Mouse (Mus musculus) embryonic fibroblast, embryonic 13.5 days (primary cell): ENCODE data around the gene Epdr1. TPM values are rescaled to one million over a fixed set of nuclear protein-coding genes. Genes with fewer than 3 reads are reported as not detected.
"Not testable (repeated sequence)": the region's sequence is repeated elsewhere in the genome, so short reads cannot be mapped to it uniquely, and the experiment has no call there.

Source experiments
- H3K27ac ChIP-seq: 2 replicates; pipeline ENCODE4 v1.5.1; 2012; ENCODE audit warnings: low read length, control low read depth, inconsistent platforms; ENCODE audit not compliant: insufficient read depth
- H3K4me1 ChIP-seq: 2 replicates; pipeline ENCODE4 v1.6.1; 2011; ENCODE audit warnings: low read length; ENCODE audit not compliant: control insufficient read depth, insufficient read depth
- H3K4me3 ChIP-seq: 2 replicates; pipeline ENCODE4 v1.5.1; 2011; ENCODE audit warnings: mild to moderate bottlenecking, control low read depth, low read length; ENCODE audit not compliant: insufficient read depth
- CTCF ChIP-seq: IDR thresholded peaks from 2 replicates; pipeline ENCODE4 v1.5.1; 2011; ENCODE audit warnings: mild to moderate bottlenecking, control low read depth, low read length, moderate library complexity, borderline replicate concordance; ENCODE audit not compliant: insufficient read depth
- POLR2A ChIP-seq: IDR thresholded peaks from 2 replicates; pipeline ENCODE4 v1.6.1; 2011; ENCODE audit warnings: low read depth, mild to moderate bottlenecking, control low read depth, low read length, moderate library complexity
- polyA plus RNA-seq: library from polyadenylated mRNA; stranded (reverse); fragments of >200 nt; gene quantifications from 2 replicates; pipeline ENCODE4 v1.2.4, GENCODE M21; 2011; ENCODE audit warnings: low read depth; ENCODE audit not compliant: missing spikeins, insufficient read length

The Epdr1 gene
- polyA plus RNA-seq, 1 experiment, result 47.2 TPM

DNA sequence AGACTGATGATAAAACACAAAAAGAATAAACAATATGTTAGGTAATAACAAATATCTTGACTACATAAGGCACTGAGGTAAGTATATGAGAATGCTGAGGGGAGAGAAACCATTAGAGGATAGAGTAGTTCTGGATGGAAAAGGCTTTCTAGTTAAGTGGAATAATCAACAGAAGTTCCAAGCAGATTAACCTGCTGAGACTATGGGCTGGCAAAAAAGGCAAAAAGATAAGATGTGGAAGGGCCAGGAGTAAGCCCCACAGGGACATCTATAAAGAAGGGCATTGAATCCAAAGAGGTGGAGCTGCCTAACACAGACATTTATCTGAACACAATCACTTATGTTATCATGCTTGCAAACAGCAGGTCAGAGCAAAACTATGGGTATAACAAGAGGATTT, 11.6 kb downstream of the Epdr1 start:
- no peak overlapping the region for H3K27ac ChIP-seq
- no peaks in the 10 kb centered on the region for H3K4me1 ChIP-seq
- H3K4me3 ChIP-seq, result no peak overlapping the region
- TF ChIP-seq CTCF (no peak), POLR2A (no peak)

DNA sequence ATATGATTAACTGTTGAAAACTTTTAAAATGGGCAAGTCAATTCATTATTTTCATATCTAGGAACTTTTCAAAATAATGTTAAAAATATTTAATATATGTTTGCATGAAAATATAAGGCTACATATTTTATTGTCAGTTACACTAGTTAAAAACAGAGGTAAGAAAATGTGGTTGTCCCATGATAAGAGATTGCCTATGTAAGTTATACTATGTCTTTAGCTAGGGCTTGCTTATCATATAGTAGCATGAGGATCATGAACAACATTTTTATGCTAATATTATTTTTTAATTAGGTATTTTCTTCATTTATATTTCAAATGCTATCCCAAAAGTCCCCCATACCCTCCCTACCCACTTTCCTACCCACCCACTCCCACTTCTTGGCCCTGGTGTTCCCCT, 14.8 kb downstream of the Epdr1 start:
- no peak overlapping the region for H3K27ac ChIP-seq
- TF ChIP-seq POLR2A, result no peak
- TF ChIP-seq CTCF, result no peak
- H3K4me1 ChIP-seq, result no peaks in the 10 kb centered on the region
- H3K4me3 ChIP-seq, result no peak overlapping the region

DNA sequence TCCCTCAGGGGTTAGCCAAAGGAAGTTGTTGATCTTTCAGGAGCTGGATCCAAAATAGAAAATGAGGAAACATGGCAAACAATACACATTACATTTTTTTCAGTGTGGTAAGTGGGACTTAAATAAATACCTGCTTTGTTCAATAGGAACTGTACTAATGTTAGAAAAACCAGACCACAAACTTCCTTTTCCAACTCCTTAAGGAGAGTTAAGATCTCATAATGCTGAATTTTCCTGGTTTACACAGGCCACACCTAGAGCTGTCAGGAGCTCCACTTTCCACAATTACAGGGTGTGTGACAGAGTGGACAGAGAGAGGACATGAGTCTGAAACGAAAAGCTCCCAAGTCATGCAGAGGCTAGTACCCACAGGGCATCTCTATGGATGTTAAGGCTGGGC, 16.0 kb downstream of the Epdr1 start:
- Histone ChIP-seq H3K27ac (no peak overlapping the region), H3K4me1 (no peaks in the 10 kb centered on the region), H3K4me3 (no peak overlapping the region)
- TF ChIP-seq CTCF (no peak), POLR2A (no peak)

DNA sequence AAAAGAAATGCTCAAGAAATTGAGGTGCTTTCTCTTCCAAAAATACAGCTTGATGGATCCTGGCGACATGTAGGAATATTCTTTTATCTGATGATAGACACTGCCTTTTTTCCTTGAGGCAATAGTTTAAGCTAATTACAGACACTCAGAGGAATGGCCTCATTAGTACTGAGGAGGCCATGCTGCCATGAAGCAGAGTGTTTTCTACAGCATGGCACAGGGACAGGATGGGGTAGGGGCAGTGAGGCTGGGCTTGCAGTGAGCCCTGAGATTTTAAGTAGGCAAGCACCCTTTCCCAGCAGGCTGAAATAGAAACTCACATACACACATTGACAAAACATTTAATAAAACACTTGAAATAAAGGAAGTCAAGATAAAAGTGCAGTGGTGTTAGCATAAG, 17.2 kb downstream of the Epdr1 start:
- Histone ChIP-seq H3K4me1 (no peaks in the 10 kb centered on the region), H3K4me3 (no peak overlapping the region), H3K27ac (no peak overlapping the region)
- no peak for TF ChIP-seq POLR2A

DNA sequence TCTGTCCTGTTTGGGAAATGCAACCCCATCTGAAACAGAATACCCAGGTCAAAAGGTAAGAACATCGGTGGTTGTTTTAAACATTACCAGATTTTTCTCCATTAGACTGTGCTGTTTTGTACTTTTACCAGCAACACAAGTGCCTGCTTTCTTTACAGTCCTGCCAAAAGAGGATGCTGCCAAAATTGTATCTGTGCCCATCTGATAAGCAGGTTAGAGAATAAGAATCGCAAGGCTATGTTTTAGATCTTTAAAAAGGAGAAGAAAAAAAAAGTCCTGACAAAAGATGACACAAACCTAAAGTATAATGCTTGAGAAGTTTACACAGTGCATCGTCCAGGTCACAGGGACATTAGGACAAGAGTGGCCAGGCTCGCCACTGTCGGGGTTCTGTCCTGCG, 20.5 kb downstream of the Epdr1 start:
- Histone ChIP-seq H3K4me3 (no peak overlapping the region), H3K4me1 (no peaks in the 10 kb centered on the region), H3K27ac (no peak overlapping the region)
- TF ChIP-seq CTCF (no peak), POLR2A (no peak)

DNA sequence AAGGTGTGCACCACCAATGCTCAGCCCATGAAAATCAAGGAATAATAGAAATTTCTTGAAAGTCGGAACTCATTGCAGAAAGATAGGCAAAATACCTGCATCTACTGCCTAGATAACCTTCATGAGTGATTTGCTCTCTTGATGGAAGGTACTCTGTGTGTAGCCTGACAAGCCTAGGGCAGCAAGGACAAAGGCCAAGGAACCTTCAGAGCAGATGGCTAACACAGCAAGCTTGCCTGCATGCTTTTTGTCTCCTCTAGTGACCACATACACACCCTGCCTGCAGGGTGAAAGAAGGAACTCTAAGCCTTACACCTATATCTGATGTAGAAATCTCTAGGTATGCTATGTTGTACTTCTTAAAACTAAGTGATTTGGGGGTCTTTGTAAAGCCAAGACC, 24.6 kb downstream of the Epdr1 start:
- H3K4me1 ChIP-seq, result no peaks in the 10 kb centered on the region
- H3K4me3 ChIP-seq, result no peak overlapping the region
- no peak overlapping the region for H3K27ac ChIP-seq
- TF ChIP-seq CTCF (no peak), POLR2A (no peak)

DNA sequence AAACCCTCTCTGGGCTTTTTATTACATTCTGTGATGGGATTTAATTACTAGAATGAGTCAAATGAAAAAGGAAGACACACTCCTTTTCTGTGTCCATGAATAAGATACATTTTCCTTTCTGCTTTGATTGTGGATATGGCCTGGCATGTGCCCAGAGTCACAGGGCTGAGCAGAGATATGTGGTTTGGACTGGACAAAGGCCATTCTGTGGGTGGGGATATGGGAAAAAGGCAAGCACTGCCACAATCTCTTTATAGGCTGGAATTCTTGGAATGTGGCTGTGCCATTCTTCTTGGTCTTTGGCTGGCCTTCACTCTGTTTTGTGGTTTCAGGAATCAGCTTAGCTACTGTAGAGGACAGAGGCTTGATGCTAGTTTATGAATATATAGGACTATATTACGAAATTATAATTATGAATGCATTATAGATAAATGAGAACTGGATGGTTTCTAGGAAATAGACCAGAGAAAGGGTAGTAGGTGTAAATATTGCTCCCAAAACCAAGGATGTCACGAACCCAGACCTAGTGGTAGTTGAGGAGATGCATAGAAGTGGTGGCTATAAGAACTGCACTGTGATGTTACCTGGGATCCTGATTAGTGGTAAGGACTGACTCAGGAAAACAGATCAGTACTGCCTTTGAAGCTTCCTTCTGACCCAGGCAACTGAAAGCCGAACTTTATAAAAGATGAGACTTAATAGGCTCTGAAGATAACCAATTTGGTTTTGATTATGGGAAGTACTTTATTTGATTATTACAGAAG, 28.5 kb downstream of the Epdr1 start:
- H3K4me1 ChIP-seq, result no peaks in the 10 kb centered on the region
- no peak for TF ChIP-seq POLR2A
- TF ChIP-seq CTCF, result no peak
- no peak overlapping the region for H3K27ac ChIP-seq
- H3K4me3 ChIP-seq, result no peak overlapping the region

DNA sequence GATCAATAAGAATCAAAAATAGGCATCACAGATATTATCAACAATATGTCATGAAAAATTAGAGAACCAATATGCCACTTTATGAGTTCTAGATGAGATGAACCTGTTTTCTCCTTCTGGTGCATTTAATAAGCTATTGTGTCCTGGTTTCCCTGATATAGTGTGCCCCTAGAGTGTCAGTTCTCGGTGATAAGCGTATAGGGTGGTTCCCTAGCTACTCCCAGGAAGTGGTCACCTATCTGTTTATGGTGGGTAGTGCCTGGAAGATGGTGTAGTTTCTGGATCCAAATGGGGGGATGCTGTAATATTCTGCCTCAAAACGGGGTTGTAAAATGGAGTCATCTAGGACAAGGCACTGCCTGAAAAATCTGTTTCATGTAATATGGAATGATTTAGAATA, 43.8 kb downstream of the Epdr1 start:
- Histone ChIP-seq H3K27ac (no peak overlapping the region), H3K4me1 (no peaks in the 10 kb centered on the region), H3K4me3 (no peak overlapping the region)
- TF ChIP-seq CTCF (no peak), POLR2A (no peak)

DNA sequence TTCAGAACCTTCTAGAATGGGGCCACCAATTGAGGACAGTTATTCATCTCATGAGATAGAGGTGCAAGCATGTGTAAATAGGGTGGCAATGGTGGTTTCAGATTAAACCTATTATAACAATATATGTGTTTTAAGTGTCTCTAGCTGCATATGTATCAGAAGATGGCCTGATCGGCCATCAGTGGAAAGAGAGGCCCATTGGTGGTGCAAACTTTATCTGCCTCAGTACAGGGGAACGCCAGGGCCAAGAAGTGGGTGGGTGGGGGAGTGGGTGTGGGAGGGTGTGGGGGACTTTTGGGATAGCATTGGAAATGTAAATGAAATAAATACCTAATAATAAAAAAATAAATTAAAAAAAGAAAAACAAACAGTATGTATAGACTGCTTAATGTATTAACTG, 45.0 kb downstream of the Epdr1 start:
- not testable (repeated sequence) for H3K4me1 ChIP-seq, H3K27ac ChIP-seq, H3K4me3 ChIP-seq

DNA sequence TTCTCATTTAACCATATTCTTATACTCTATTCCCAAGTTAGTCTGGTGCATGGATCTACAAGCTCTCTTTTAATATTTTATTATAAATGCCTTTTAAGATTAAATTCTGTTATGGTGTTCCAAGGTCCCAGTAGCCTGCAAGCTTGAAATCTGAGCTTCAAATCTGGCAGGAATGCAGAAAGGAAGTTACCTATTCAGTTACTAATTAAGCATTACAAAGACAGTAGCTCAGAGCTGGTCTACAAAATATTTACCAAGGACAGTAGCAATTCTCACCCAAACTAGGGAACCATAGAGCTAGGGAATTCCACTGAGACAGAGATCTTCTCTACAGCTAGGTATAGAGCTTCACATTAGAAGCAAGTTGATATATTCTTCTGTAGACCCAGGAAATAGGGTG, 49.6 kb downstream of the Epdr1 start:
- H3K27ac ChIP-seq, H3K4me3 ChIP-seq, H3K4me1 ChIP-seq: not testable (repeated sequence)

DNA sequence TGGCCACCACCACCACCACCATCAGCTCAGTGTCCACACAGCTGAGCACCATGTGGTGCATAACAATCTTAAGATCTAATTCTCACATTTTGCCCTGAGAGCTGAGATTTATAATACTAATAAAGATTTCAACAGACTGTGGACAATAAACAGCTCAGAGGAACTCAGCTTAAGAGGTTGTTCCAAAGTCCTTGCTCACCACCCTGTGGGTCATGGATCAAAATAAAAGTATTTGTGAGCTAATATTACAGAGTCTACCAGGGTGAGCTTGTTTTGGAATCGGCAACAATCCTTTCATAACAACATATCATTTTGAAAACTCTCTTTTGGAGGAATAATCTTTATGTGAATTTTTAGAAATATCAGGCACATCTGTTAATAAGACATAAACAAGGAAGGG, 57.2 kb downstream of the Epdr1 start:
- Histone ChIP-seq H3K27ac (no peak overlapping the region), H3K4me1 (no peaks in the 10 kb centered on the region), H3K4me3 (no peak overlapping the region)
- TF ChIP-seq CTCF (no peak), POLR2A (no peak)

DNA sequence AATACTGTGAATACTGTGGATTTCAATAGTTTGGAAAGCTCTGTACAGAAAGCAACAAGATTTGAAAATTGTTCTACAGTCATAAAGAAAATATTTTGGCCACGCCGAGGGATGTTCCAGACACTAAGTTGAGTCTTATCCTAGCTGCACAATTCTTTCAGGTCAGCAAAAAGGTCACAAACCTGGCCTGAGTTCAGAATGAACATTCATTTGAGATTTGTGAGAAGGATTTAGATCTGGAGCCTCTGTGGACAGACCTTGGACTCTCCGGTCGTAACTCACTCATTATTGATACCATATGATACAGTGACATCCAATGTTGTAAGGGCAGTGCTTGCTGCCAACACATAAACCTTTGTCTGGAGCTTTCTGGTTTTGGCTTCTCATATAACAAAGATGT, 64.3 kb downstream of the Epdr1 start:
- Histone ChIP-seq H3K4me3 (no peak overlapping the region), H3K4me1 (no peaks in the 10 kb centered on the region), H3K27ac (no peak overlapping the region)
- TF ChIP-seq POLR2A, result no peak
- TF ChIP-seq CTCF, result no peak

Other genes starting within 250 kb of the Epdr1 start
- gene Stard3nl, start 224.1 kb downstream of the Epdr1 start, polyA plus RNA-seq, result 90.8 and 92.8 TPM in 2 replicates
- 1.5 TPM in 2 replicates for gene Sfrp4, start 3.2 kb upstream of the Epdr1 start, polyA plus RNA-seq
- not detected in 2 replicates for gene Nme8, start 77.9 kb upstream of the Epdr1 start, polyA plus RNA-seq
- not detected in 2 replicates for gene Gpr141, start 204.3 kb upstream of the Epdr1 start, polyA plus RNA-seq